Mouse (Mus musculus) myocyte (in vitro differentiated cells): ENCODE data around the gene Arhgef12.

Experiments used
- E2F4 ChIP-seq: IDR thresholded peaks from one replicate; pipeline ENCODE4 v1.6.1; 2011; ENCODE audit warnings: mild to moderate bottlenecking, control low read depth, moderate library complexity; ENCODE audit not compliant: insufficient read depth
- POLR2A ChIP-seq: IDR thresholded peaks from one replicate; pipeline ENCODE4 v1.6.1; 2011; ENCODE audit warnings: low read depth, mild to moderate bottlenecking, control low read depth, moderate library complexity; ENCODE audit not compliant: insufficient read length
- TCF12 ChIP-seq: IDR thresholded peaks from one replicate; pipeline ENCODE4 v1.6.1; 2011; ENCODE audit warnings: mild to moderate bottlenecking, control low read depth; ENCODE audit not compliant: poor library complexity, insufficient read depth, severe bottlenecking
- USF1 ChIP-seq: IDR thresholded peaks from one replicate; pipeline ENCODE4 v1.6.1; 2011; ENCODE audit warnings: low read depth, mild to moderate bottlenecking, control low read depth, moderate library complexity

DNA sequence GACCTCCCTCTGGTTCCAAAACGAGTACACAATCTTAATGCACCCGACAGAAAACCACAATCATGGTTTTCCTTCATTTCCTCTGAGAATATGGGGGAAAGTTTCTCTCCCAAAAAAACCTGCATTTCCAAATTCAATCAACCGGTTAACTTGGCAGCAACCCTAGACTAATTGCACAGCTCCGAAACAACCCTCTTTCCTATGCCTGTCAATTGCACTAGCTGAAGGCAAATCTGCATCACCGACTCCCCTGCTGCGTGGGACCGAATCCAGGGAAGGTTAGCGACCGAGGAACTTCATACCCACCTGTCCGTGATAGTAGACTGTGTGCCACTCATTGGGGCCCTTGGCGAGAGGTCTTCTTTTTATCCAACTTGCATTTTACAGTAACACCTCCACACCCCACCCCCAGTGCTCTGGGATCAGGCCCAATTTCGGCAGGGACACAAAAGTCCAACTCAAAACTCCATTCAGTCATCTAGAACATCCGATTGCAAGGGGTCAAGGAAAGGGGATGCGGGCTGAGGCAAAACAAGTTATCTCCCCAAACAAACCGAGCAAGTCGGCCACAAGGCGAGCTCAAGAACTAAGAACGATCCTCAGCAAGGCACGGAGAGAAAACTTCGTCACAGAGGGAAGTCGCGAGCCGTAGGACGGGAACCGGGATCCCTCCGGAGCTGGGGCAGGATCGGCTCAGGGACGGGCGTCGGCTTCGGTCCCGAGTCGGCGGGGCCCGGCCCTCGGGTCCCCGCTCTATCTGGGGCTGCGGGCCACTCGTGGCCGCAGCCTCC is 2.0 kb downstream of the Arhgef12 start:
- TF ChIP-seq TCF12 (no peak), USF1 (no peak), POLR2A (no peak), E2F4 (no peak)
